Mouse (Mus musculus): ENCODE measurements around the gene Gpr4. TPM values are rescaled to one million over a fixed set of nuclear protein-coding genes. Genes with fewer than 3 reads are reported as not detected.

The Gpr4 gene
- total RNA-seq, 4 experiments from 2014 or later: 3.3 to 8.5 (median 7.4) TPM

DNA sequence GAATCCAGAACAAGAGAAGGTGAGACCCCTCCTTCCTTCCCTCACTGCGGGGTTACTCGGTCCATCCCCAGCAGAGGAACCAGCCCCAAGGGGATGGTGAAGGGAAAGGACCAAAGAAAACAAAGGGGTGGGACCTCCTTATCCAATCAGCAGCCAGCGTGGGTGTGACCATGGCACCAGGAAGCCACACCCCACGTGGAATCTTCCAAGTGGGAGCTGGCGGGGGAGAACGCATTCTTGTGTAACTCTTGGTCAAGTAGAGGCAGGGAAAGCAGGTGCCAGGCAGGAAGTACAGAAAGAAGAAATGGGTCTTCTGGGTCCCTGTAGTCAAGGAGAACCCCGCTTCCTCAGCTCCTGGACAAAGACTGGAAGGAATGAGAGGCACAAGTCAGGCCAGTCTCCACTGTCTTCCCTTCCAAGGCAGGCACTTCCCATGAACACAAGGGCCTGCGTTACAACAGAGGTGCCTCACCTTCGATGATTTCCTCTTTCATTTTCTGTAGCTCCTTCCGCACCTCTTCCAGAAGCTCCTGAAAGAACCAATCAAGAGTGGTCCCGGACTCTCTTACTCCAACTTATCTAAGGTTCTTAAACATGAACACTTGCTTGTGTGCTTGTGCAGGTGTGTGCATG, 45.2 kb downstream of the Gpr4 start:
- DNase-seq (ENCODE audit: low spot score): peak; percentile 64

DNA sequence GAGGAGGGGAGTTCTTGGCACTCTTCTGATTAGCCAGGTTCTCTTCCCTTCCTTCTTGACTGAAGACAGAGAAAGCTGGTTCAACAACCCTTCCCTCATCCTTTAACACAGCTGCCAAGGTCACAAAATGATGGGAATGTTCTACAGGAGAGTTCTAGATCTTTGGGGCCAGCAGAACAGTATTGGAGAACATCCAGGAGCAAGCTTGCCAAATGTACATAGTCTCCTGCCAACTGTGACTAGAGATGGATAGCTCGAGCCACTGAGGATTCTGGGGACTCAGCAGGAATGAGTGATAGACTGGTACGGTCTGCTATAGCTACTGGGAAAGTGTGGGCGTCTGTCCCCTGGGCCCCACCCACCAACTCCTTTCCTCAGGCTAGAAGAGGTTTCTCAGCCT, 46.0 kb downstream of the Gpr4 start:
- no peak for DNase-seq (ENCODE audit: low spot score)

DNA sequence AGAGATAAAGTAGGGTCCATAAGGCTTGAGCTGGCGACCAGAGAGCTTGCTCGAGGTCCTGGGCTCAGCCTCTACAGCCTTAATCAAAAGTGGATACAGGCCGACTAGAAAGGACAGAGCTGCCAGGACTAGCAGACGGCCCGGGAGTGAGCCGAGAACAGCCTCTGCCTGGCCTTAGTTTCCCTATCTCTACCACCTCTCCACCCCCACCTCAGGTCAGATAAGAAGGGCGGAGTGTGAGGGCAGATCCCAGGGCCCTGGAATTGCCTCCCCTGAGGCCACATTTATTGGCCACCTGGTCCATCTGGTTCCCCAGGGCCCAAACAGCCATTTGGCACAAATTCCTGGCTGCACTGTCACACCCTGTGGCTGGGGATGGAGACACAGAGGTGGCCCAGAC, 52.8 kb downstream of the Gpr4 start:
- DNase-seq (ENCODE audit: low spot score): no peak

DNA sequence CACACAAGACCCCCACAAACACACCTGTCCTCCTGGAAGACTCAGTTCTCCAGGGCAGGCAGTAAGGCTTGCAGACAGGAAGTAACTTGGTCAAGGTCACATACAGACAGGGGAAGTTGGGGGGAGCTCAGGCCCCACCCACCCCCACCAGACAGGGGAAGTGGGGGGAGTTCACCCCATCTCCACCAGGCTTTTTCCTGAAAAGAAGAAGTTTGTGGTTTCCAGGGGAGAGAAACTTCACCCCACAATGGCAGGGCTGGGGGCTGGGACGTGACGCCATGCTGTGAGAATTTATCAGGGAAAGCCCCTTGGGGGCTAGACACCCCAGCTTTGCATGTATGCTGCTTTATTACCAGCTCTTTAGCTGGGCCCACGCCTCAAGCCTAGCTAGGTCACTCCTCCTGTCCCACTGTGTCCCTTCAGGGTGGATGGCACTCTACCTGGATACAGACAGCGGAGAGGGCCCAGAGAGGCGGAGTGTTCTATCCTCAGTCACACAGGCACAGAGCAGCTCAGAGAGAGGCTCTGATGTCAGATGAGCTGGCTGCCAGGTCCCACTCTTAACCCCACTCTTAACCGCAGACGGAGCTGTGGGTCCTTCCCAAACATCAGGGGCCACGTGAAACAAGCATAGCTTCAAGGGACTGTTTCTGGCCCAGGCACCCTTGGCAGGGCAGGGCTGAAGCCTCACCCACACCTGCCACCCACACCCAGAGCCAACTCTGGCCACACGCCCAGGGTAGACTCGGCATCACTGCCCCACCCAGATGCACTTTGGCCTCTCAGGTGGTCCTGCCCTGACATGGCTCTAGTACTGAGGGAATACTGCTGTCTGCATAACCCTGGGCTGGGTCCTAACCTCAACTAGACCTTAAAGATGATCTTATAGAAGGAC, 53.8 kb downstream of the Gpr4 start:
- peak; percentile 19 for DNase-seq (ENCODE audit: low spot score)

DNA sequence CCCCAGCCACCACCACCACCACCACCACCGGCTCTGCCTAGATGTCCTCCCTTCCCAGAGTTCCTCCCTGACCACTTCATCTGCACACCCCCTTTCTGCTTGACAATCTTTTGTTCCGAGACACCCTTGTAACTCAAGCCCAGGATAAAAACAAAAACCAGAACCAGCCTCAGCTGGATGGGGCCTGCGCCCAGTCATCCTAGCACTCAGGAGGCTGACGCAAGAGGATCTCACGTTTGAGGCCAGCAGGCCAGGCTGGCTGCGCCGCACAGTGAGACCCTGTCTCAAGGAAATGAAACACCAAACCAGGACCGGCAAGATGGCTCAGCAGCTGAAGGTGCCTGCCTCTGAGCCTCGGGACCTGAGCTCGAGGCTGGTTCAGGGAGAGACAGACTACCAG, 54.7 kb downstream of the Gpr4 start:
- no peak for DNase-seq (ENCODE audit: low spot score)

DNA sequence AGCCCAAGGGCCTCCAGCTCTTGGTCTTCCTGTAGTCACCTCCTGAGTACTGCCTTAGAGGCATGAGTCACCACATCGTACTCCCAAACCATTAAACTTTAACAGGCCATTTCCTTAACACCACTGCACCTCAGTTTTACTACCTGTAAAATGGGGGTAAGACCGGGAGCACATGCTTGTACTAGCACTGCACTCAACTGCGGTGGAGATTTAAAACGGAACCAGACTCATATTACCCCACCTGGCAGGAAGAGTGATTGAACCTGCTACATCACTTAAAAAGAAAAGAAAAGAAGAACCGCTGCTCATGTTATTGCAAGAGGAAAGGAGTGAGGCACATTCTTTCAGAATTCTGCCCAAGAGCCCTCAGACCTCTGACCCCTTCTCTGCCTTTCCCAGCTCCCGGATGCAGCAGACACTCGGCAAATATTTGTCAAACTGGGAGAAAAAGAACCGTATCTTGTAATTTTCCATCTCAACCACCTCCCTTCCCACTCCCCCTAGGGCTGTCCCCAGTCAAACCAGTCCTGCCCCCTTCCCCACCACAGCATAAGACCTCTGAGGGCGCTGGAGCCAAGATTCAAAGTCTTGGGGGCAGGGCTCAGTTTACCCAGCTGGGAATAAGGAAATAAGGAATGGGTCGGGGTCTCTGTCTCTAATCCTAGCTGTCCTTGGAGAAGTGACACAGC, 56.8 kb downstream of the Gpr4 start:
- DNase-seq (ENCODE audit: low spot score): peak; percentile 17

DNA sequence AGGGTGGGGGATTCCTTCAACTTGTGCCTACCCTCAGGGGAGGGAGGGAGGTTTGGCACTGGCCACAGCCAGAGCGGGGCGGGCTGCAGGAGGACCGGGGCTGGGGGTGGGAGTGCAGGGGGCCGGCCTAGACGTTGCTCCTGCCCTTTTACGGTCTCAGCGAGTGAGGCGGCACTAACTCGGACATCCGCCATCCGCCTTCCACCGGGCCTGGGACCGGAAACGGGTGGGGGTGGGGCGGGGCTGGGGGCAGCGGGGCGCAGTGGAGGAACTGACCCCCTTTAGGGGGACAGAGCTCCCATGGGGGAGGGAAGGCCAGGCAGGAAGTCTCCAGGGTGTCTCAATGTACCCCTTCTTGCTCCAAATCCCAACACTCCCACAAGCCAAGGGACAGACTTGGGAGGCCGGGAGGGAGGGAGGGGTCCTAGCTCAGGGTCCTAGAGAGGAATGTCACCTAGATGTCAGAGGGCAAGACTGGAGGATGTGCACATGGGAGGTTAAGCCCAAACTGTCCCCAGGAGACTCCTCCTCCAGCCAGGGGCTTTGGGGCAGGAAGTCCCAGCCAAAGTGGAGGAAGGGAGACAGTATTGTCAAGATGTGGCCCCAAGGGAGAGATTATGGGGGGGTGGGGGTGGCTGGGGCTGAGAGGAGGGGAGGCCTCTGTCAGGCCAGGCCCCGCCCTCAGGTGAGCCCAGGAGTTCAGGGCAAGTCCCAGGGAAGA, 57.5 kb downstream of the Gpr4 start:
- DNase-seq (ENCODE audit: low spot score): peak; percentile 67

DNA sequence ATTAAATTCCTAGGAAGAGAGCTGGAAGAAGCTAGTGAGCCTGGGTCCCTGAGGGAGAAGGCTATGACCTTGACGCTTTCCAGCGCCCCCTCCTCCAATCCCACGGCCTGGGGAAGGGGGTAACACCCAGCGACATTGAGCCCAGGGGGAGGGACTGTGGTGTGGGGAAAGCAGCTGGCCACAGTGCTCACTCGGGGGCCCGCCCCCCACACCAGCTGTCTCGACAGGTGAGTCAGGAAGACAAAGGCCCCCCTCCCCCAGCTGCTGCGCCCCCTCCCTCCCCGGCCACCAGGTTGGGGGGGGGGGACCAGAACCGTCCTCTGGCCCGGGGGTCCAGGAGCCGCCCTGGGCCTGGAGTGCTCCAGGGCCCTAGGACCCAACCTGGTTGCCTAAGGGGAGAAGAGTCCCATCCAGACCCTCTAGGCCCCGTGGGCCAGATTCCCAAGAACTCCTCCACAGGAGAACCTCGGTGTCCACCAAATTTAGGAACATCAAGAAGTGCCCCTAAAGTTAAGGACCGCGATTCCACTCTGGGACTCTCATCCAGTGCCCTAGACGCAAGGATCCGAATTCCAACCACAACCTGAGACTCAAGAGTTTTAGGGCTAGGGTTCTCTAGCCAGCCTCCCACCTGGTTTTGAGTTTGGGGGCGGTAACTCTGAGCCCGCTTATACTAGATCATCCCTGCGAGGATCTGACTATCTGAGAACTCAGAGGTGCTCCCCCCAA, 58.3 kb downstream of the Gpr4 start:
- DNase-seq (ENCODE audit: low spot score): peak; percentile 22

DNA sequence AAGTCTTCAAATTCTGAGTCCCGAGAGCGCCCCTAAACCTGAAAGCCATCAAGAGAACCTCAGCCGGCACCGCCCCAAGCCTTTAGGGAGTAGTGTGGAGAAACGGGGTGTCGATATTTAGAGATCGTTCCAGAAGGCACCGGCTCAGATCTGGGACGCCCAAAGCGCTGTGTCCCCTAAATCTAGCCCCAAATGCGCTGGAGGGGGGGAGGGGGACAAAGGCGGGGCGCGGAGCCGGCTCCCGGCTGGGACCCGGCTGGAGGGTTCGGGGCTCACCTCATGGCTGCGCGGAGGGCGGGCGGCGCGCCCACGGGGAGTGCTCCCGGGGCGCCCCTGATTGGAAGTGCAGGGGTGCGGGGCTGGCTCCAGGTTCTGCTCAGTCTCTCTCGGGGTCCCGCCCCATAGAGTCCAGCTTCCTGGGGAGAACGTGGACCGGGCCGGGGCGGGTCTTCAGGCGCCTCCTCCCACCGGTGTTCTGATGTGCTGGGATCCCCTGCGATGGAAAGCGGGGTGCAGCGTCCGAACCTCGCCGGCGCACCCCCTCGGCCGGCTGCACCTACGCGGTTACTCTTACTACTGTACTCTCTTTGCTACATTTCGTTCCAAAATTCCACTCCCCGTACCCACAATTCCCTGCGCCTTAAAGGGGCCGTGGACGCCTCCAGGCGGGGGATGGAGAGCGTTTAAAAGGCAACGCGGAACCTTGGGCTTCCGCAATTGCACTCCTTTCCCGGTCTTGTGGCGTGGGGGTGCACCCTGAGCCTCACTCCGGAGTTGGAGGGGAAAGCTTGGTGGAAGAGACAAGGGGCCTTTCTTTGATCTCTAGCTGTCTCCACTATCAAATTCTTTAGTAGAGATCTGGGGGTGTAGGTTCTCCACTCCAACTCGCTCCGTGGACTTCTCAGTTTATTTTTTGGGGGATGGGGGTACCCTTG, 59.2 kb downstream of the Gpr4 start, which contains the start of gene Vasp:
Gene Vasp, minus strand, starts transcription at position 580 of the 935 bp plus-strand sequence.
- DNase-seq (ENCODE audit: low spot score): peak; percentile 95

DNA sequence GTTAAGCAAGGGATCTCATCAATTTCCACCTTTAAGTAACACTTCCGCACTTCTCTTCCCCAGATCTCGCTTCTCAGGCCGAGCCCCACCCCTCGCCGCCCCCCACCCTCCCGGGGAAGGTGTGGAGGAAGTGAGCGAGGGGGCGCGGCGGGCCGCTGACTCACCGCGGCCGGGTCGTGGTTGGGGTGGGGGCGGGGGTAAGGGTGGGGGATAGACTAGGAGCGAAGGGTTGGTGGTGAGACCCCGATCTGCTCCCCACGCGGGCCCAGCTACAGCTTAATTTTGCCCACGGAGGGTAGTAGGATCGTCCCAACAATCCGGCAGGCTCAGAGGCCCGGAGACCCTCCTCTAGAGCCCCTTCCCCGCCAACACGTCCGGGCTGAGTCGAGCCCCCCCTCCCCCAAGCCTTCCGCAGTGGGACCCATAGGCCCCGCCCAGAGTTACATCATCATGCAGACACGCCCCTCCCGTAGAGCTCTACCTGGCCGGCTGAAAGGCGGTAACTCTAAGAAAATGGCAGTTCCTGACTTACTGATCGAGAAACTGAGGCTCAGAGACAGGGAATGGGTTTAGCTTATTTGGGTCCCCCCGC, 59.9 kb downstream of the Gpr4 start:
- DNase-seq (ENCODE audit: low spot score): peak; percentile 53

Small RNAs within 50 kb of the gene (microRNA-seq; reads per million reads assigned to microRNA genes)
- 215 reads per million, percentile 68 among the genes with 10 or more reads in this experiment for gene Mir330

Other genes starting within 250 kb of the Gpr4 start
- not detected for gene Nanos2, start 225.1 kb upstream of the Gpr4 start, total RNA-seq (2022)
- 1 to 10 TPM; 3.6 to 4.3 (median 4.3) TPM for gene Mypop, start 221.3 kb upstream of the Gpr4 start, total RNA-seq (2022)
- 10 to 100 TPM; 20.6 to 24.3 (median 22.9) TPM for gene Irf2bp1, start 208.5 kb upstream of the Gpr4 start, total RNA-seq (2022)
- not detected for gene Foxa3, start 189.0 kb upstream of the Gpr4 start, total RNA-seq (2022)
- gene Sympk, start 188.2 kb upstream of the Gpr4 start, total RNA-seq (2022): 10 to 100 TPM; 79.6 to 99.9 (median 98.8) TPM
- not detected for gene Rsph6a, start 157.8 kb upstream of the Gpr4 start, total RNA-seq (2022)
- gene Dmwd, start 136.3 kb upstream of the Gpr4 start, total RNA-seq (2022): 10 to 100 TPM; 49.9 to 57.5 (median 54.0) TPM
- gene Dmpk, start 128.7 kb upstream of the Gpr4 start, total RNA-seq (2022): 100 to 1,000 TPM; 532 to 655 (median 581) TPM
- gene Six5, start 117.9 kb upstream of the Gpr4 start, total RNA-seq (2022): 1 to 10 TPM; 5.8 to 9.9 (median 7.8) TPM
- not detected for gene Gm4969, start 94.2 kb upstream of the Gpr4 start, total RNA-seq (2022)
- 1 to 10 TPM; 4.2 to 6.0 (median 5.3) TPM for gene Fbxo46, start 92.7 kb upstream of the Gpr4 start, total RNA-seq (2022)
- gene Qpctl, start 63.2 kb upstream of the Gpr4 start, total RNA-seq (2022): 1 to 10 TPM; 4.1 to 4.7 (median 4.5) TPM
- gene Snrpd2, start 62.8 kb upstream of the Gpr4 start, total RNA-seq (2022): 10 to 100 TPM; 63.5 to 76.4 (median 68.8) TPM
- under 1 TPM; 0.09 to 0.29 (median 0.26) TPM for gene Gipr, start 46.4 kb upstream of the Gpr4 start, total RNA-seq (2022)
- gene Eml2, start 36.1 kb upstream of the Gpr4 start, total RNA-seq (2022): 10 to 100 TPM; 32.0 to 45.7 (median 35.7) TPM
- gene Opa3, start 15.8 kb downstream of the Gpr4 start, total RNA-seq (2022): 10 to 100 TPM; 61.4 to 77.3 (median 68.1) TPM
- gene Vasp, start 59.3 kb downstream of the Gpr4 start, total RNA-seq (2022): 10 to 100 TPM; 18.0 to 27.2 (median 24.3) TPM
- gene Ppm1n, start 67.5 kb downstream of the Gpr4 start, total RNA-seq (2022): not detected
- 100 to 1,000 TPM; 137 to 160 (median 149) TPM for gene Rtn2, start 70.1 kb downstream of the Gpr4 start, total RNA-seq (2022)
- 1 to 10 TPM; 1.2 to 9.8 (median 5.1) TPM for gene Fosb, start 97.5 kb downstream of the Gpr4 start, total RNA-seq (2022)
- gene Ercc1, start 132.2 kb downstream of the Gpr4 start, total RNA-seq (2022): 10 to 100 TPM; 39.8 to 46.9 (median 44.4) TPM
- 10 to 100 TPM in 1 of 4 experiments, 1 to 10 TPM in 3; 8.8 to 12.7 (median 9.4) TPM for gene Cd3eap, start 146.9 kb downstream of the Gpr4 start, total RNA-seq (2022)
- gene Ppp1r13l, start 147.2 kb downstream of the Gpr4 start, total RNA-seq (2022): 10 to 100 TPM; 31.6 to 66.7 (median 47.6) TPM
- gene Ercc2, start 169.5 kb downstream of the Gpr4 start, total RNA-seq (2022): 10 to 100 TPM; 11.2 to 14.5 (median 13.2) TPM
- 1 to 10 TPM in 1 of 4 experiments, under 1 TPM in 2, not detected in 1; 0.60 to 1.2 (median 0.75) TPM for gene Klc3, start 191.6 kb downstream of the Gpr4 start, total RNA-seq (2022)
- 1,000 to 10,000 TPM; 3,513 to 3,931 (median 3,544) TPM for gene Ckm, start 192.2 kb downstream of the Gpr4 start, total RNA-seq (2022)
- gene Mark4, start 246.3 kb downstream of the Gpr4 start, total RNA-seq (2022): 10 to 100 TPM; 22.8 to 26.4 (median 24.3) TPM

All from heart, adult 8-10 months (tissue).